Mouse (Mus musculus): ENCODE data around the gene Cd55.
"Not testable (repeated sequence)": the region's sequence is repeated elsewhere in the genome, so short reads cannot be mapped to it uniquely, and the experiment has no call there.

Gene Cd55

DNA sequence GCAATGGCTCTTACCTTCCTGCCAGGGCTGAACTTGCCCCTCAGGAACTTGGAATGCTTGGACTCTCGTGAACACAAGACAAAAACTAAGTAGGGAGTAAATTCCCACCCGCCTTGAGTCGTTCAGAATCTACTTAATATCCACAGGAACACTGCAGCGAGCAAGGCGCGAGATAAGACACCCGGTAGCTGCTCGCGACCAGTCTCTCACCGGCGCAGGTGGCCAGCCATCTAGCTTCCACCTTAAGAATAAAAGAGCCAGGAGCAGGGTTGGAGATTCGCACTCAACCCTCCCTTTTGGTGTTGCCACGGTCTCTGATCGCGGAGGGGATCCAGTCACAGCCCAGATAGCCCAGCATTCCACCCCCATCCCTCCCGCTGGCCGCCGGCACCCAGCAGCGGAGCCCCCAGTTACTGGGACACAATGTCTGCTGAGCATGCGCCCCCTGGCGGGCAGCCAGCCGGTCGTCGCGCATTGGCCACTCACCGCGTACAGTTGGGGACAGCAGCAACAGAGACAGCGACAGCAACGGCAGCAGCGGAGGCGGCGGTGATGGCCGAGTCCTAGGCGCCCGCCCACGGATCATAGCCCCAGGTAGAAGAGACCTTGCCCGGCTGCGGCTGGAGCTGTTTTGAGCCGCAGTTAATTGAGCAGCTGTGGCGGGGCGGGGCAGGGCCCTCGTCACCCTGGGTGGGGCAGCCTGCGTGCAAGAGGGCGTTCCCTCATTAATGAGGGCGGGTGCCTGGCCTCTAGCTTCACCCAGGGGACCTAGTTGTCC is at the start of gene Cd55:
Gene Cd55, minus strand, starts transcription at position 661 of the 778 bp plus-strand sequence.
- DNase-seq (ENCODE audit: low spot score in 2 of 2), result peak; percentile 93

DNA sequence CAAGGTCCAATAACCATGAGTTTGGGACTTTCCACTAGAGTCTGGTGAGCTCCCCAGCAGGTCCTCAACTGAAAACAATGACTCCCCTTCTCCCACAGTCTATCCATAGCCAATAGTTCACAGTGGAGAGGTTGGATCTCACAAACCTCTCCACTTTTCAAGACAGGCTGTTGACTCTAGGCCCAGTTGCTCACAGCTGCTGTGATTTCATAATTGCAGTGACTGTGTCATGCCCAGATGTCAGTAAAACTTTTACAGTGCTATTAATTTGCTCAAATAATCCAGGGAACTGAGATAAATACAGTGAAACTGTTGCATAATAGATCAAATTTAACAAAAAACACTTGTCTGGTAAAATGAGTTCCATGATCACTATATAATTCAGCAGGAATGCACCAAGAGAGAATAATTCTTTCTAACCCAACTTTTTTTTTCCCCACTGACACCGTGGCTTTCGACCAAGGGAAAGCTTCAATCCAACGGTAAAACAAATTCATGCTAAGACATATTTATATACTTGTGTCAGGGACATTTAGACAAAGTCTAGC is 49.4 kb upstream of the Cd55 start:
- no peak for DNase-seq (ENCODE audit: low spot score in 2 of 2)

DNA sequence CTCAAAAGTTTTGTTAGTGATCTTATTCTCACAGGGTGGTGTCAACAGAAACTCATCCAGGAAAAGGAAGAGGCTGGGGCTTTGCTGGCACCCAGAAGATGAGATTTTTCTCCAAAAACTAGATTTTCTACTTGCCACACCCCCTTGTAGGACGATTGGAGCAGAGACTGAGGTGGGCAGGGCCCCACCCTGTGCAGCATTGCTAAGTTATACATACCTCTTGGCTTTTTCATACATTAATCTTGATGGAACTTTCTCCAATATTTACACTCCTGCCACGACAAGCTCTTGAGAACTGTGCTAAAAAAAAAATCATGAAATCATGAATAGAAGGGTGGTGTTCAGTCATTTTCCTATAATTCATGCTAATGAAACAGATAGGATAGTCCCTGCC is 46.4 kb upstream of the Cd55 start:
- DNase-seq (ENCODE audit: low spot score in 2 of 2), result no peak

DNA sequence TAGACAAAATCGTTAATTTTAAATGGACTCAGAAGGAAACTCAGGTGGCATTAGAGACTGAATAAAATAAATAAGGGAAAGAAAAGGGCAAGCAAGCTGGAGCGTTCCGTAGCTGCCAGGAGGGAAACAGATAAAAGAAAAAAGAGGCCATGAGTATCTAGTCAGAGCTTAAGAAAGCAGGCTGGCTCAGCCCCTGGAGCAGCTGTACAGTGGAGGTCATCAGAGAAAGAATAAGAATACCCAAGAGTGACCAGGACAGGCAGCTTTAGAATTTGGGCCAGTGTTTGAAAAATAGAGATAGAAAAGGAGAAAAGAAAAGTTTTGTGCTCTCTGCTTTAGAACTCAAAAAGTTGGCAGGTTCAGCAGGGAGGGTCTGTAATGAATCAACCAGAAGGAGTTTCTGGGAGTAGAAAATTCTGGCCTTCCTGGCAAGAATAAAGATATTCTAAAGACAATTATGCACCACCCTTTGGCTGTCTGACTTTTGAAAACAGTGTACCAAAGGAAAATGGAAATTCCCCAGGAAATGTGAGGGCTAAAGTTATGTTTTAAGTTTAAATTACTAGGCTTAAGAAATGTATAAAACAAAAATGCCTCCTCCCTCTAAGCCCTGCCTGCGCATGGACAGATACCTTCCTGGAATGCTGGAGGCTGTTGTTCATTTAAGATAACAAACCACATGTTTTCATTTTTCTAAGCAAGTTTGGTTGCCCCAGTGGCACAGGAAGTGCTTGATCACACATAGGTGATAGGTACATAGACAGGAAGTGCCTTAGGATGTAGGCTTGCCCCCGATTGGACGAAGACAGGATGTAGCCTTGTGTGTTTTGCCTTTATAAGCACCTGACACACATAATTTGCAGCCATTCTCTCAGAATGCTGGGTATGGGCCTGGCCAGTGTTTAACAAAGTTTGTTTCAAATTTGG is 45.7 kb upstream of the Cd55 start:
- DNase-seq (ENCODE audit: low spot score in 2 of 2), result no peak

DNA sequence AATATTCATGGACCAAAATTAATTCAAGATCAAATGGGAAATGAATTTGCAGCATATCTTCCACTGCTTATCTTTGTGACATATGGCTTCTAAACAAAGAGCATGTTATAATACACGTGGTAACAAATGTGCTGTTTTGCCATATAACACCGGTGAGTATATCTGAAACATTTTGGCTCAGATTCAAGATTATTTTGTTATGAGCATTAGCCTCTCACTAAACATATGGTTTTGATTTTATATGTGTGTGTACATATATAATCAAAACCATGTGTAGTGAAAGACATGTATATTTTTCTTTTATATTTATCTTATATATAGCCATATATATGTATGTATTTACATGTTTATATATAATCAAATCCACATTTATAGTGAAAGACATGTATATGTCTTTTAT is 44.9 kb upstream of the Cd55 start:
- no peak for DNase-seq (ENCODE audit: low spot score in 2 of 2)

DNA sequence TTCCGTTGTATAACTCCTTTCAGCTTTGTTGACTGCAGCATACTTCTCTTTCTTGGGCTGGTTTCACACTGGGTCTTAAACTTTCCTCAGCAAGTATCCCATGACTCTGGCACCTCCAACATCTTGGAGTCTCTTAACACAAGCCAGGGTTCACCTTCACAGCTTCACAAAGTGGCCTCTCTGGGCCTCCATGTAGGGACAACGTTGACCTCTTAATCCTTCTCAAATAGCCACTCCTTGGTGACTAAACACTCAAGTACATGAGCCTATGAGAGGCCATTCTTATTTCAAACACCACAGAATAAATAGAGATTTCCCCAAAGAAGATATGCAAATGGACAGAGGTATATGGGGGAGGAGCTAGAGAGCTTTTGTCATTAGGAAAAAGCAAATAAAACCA is 37.4 kb upstream of the Cd55 start:
- DNase-seq (ENCODE audit: low spot score in 2 of 2), result no peak

DNA sequence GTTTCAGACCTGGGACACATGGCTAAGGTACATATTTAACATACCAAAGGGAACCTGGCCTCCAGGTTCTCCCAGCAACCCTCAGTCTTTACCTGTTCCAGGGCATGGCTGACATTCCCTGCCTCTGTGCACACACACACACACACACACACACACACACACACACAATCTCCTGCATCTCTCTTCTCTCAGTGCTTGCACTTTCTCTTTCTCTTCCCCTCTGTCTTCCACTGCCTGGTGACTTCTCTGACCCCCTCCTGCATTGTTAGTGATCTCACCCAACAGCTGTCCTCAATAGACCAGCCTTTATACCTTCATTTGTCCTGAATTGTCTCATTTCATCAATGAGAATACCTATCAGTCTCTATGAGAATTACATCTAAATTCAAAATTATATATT is 35.8 kb upstream of the Cd55 start:
- no peak for DNase-seq (ENCODE audit: low spot score in 2 of 2)

DNA sequence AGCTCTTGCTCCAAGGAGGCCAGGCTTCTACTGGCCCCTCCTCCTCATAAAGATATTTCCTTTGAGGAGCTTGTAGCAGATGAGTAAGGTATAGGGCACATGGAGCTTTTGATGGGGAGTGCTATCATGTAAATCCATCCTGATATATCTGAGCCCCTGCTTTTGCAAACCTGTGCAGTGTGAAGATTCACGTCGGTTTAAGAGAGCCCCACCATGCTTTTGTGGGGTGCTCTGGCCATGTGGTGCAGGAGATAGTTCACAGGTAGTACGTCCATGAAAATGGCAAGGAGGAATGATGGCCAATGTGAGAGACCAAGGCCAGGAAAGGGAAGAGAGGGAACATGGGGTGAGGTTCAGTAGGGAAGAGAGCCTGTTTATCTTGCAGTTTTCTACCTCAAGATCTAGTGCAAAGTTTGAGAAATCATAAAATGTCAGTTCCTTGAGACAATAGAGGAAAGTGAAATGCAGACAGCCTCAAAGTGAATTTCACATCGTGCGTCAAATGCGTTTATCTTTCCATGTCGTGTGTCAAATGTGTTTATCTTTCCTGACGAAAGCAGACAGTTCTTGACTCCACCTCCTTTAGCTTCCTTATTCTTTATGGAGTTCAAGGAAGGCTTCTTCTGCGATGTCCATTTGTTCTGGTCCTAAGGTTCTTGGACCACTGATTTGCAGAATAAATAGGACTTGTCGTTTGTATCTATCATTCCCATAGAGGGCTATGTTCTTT is 24.4 kb upstream of the Cd55 start:
- no peak for DNase-seq (ENCODE audit: low spot score in 2 of 2)

DNA sequence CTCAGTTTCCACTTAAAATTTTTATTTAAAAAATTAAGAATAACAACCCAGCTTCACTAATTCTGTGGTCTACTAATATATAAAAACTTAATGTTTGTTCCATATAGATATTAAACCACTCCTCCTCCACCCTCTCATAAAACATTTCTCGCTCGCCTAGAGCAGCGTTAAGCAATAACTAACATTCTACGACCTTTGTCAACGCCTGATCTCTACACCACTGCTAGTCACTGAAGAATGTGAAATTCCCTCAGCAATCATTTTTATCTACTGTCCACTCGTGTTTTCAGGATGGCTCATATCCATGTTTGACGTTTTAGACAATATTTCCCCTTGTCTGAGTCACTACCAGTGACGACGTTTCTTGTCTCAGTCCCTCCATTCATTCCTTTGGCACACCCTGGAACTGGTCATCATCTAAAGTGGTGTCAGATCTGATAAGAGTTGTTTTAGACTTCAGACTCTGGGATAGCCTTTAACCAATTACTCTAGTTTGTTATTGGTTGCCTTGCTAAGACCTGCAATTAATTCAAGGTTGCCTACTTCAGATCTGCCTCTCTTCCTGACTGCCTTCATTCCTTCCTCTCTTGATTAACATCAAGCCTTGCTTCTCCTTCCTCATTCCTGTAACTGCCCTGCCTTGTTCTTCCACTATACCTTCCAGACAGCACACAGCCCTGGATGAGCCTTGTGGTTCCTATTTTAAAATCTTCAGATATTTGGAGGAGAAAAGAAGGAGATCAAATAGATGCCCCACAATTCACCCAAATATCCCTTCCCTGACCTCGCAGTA is 23.5 kb upstream of the Cd55 start:
- DNase-seq (ENCODE audit: low spot score in 2 of 2), result no peak

DNA sequence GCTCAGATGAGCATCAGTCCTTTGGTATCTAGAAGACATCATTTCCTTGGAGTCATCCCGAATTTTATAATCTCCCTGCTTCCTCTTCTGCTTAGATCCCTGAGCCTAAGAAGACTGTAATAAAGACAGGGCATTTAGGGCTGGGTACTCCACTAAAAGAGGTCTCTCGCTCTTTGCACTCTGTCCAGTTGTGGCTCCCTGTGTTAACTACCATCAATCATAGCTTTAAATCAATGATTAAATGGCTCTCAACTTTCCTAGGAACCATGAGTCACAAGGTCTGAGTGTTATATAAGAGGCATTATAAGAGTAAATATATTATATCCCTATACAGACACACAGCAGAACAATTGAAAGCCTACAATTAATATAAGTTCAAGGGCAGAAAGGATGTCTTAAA is 22.8 kb upstream of the Cd55 start:
- DNase-seq (ENCODE audit: low spot score in 2 of 2), result no peak

DNA sequence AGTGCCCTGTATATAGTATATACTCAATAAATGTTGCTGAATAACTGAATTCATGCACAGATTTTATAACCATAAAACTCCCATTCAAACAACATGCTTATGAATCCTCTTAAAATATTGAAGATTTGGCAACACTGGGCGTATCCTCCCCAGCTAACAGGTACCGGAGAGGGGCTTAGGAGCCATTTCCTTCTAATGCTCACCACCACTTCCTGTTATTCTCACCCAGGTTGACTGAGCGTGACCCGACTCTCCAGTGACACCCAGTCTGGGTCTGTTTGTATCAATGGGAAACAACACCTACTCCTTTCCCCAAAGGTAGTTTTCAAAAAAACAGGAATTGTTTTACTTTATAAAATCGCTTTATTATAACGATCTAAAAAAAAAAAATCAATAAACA is 12.4 kb upstream of the Cd55 start:
- DNase-seq (ENCODE audit: low spot score in 2 of 2), result no peak

DNA sequence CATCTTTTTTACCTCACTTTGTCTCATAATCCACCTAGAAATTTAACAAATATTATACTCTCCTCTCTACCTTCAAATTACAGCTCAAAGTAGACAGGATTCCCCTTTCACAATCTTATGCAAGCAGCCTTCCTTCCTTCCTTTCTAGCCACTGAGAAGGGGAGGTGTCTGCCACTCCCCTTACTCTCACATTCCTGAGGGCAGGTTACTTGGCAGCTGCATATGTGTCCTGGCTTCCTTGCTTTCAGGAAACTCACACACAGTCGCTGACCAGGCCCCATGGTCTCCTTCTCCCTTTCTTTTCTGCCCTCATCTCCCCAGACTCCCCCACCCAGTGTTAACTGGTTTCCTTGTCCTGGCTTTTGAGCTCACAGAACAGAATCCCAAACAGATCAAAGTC is 11.7 kb upstream of the Cd55 start:
- DNase-seq (ENCODE audit: low spot score in 2 of 2), result no peak

DNA sequence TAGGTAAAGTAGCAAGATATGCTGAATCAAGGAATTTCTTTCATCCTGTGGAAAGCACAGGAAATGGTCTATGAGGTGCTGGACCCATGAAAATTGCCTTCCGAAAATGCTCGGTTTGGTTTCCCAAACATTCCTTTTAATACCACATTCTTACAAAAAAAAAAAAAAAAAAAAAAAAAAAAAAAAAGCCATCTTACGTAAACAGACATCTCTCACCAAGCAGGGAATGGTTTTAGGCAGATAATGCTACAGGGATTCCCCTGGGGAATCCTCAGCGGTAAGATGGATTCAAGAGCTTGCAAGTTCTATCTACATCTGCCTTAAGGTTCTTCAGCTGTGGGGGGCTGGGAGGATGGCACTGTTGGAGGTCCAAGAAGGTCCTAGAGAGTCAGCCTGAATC is 7.5 kb upstream of the Cd55 start:
- no peak for DNase-seq (ENCODE audit: low spot score in 2 of 2)

DNA sequence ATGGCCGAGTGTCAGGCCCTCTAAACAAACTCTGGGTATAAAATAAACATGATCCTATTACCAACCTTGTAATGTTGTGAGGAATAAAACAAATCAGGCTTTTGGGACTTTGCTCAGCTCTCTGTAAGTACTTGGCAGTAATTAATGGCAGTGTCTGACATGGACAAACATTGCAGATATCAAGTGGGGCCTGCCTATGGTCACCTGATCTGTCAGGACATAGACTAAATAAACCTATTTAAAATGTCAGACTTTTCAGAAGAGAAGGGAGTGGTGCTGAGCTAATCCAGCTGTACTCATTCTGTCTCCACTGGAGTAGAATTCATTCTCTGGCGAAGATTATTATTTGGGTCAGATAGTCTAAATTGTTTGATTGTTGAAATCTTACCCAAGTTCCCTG is 4.9 kb upstream of the Cd55 start:
- DNase-seq (ENCODE audit: low spot score in 2 of 2), result no peak

DNA sequence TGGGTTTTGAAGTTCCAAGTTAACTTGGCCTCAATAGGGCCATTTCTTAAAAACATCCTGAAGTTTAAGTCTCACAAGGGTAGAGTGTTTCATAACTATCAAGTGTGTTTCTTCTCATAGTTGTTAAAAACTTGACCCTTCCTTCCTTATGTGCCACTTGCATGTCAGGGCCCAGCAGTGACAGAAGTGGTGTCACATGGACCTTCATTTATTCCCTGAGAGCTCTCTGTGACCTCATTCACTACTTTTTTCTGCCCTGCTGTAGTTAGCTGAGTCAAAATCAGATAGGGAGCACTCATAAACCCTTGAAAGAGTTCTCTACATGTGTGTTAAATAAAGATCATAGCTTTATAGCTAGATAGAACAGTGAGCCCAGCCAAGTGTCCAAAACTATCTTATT is 1.6 kb upstream of the Cd55 start:
- DNase-seq (ENCODE audit: low spot score in 2 of 2), result no peak

DNA sequence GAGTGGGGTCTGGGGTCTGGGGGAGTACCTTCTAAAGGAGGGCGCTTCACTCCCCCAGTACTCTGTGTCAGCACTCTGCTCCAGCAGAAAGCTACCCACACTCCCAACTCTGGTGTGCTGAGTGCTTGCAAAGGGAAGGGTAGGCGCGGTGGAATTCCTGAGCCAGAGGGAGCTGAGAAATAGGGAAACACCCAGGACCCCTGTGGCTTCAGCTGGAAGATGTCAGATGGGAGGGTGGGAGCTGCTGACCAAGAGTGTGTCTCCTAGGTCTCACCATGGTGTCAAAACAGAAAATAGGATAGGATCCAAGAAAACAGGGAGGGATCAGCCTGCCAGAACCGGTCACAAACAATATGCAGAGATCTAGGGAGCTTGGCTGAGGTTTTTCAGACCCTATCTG is 323 bp upstream of the Cd55 start:
- peak in 1 of 2 experiments; percentile 38 for DNase-seq (ENCODE audit: low spot score in 2 of 2)

DNA sequence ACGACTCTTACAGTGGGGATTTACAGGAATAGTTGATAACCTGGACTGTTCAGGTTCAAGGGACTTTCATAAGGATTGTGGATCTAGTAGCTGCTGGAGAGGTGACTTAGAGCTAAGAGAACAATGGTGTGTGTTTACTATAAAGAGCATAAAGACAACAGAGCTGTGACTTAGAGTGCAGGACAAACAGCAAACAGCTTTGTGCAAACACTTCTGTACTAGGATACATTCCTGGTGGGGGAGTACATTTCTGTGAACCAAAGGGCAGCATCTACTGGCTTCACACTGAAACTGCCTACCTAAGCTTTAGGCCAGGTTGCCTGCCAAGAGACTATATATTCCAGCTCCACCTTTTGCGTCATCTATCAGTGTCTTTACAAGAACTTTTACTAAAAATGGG is 7.4 kb downstream of the Cd55 start:
- DNase-seq (ENCODE audit: low spot score in 2 of 2), result no peak

DNA sequence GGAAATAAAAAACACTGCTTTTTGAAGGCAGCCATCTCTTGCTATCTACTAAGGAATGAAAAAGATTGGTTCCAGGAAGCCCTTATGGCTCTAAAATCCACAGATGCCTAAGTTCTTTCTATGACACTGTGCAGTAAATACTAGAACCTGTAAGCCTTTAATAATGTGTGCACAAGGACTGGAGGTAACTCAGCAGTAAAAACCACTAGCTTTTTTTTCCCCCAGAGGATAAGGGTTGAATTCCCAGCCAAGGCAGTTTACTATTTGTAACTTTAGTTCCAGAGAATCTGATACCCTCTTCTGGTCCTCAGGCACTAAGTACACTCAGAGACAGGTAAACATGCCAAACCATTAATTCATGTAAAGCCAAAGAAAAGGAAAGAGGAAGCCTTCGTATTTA is 19.6 kb downstream of the Cd55 start:
- DNase-seq (ENCODE audit: low spot score in 2 of 2), result not testable (repeated sequence)

DNA sequence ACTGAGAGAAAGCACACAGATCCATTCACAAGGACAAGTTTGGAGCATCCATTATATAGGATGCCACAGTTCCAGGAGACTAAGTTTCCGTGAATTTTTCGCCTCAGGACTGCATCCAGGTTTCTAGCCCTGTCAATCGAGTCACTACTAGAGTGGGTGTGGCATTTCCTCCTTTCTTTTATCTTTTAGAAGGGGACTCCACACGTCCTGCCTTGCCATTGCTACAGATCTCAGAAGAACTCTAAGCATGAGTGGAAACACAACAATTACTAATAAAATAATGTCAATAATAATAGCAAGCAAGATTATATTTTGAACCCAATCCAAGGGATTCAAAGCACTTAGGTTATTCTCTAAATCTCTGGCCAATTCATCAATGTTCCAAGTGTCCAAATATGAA is 31.6 kb downstream of the Cd55 start:
- DNase-seq (ENCODE audit: low spot score in 2 of 2), result no peak

DNA sequence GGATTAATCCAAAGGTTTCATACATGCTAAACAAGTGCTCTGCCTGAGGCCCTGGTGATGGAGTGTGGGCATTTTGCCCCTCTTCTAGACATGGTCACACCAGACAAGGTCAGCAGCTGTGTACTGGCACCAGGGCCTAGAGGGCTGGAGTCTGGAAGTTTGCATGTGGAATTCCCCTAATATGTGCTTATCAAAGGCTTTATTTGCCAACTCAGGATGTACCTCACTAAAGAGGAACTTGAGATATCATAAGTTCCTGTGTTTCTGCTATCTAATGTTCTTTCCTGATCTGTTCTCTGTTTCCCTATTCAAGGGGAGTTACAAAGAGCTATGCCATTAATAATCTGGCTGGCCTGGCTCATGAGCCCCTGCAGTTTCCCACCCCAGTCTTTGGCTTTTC is 33.9 kb downstream of the Cd55 start:
- not testable (repeated sequence) for DNase-seq (ENCODE audit: low spot score in 2 of 2)

DNA sequence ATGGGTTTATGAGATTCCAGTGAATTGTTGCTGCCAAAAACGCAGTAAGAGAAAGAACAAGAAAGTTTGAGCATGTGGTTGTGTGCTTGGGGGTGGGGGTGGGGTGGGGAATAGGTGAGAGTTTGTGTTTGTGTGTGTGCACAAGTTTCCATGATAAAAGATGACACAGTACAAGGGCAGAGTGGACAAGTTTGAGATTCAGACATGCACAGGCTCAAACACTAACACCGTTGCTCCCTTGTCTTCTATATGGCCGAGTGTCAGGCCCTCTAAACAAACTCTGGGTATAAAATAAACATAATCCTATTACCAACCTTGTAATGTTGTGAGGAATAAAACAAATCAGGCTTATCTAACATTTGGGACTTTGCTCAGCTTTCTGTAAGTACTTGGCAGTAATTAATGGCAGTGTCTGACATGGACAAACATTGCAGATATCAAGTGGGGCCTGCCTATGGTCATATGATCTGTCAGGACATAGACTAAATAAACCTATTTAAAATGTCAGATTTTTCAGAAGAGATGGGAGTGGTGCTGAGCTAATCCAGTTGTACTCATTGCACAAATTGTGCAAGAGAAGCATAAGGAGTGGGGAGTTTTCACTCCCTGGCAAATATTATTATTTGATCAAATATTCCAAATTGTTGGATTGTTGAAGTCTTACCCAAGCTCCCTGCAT is 35.2 kb downstream of the Cd55 start:
- not testable (repeated sequence) for DNase-seq (ENCODE audit: low spot score in 2 of 2)

Measured in right cerebral cortex, postnatal 10 days (tissue).